Mouse (Mus musculus) ovary, postnatal 36 days (tissue): Measurements from ENCODE around the gene Trim47.

Experiments
- DNase-seq: peaks from one replicate; pipeline ENCODE4 v3.0.0; 2022; ENCODE audit warnings: low spot score, mixed read lengths

Trim47 gene

GRCm38 (mm10) chr11:116087194-116088130 is 39.5 kb downstream of the Trim47 start:
- DNase-seq: peak; percentile 88

- peak; percentile 95 for DNase-seq
These were observed 40.5 kb downstream of the Trim47 start, which contains the start of gene Wbp2 for GRCm38 (mm10) chr11:116086258-116087193. TSS of gene Wbp2 (minus strand) at chr11:116086995.

- DNase-seq: no peak
These were observed 42.8 kb downstream of the Trim47 start for GRCm38 (mm10) chr11:116084166-116084565.

GRCm38 (mm10) chr11:116083096-116083672 is 43.8 kb downstream of the Trim47 start:
- no peak for DNase-seq

GRCm38 (mm10) chr11:116081081-116081480 is 45.9 kb downstream of the Trim47 start:
- DNase-seq: peak; percentile 55

- DNase-seq: no peak
These were observed 47.5 kb downstream of the Trim47 start for GRCm38 (mm10) chr11:116079511-116079910.

- DNase-seq: no peak
These were observed 48.2 kb downstream of the Trim47 start for GRCm38 (mm10) chr11:116078676-116079320.

GRCm38 (mm10) chr11:116078221-116078620 is 48.8 kb downstream of the Trim47 start:
- no peak for DNase-seq

- DNase-seq: no peak
These were observed 49.4 kb downstream of the Trim47 start, which contains the start of gene Unc13d for GRCm38 (mm10) chr11:116077446-116078204. TSS of gene Unc13d (minus strand) at chr11:116077961.

GRCm38 (mm10) chr11:116076836-116077235 is 50.2 kb downstream of the Trim47 start:
- no peak for DNase-seq

- no peak for DNase-seq
These were observed 50.8 kb downstream of the Trim47 start for GRCm38 (mm10) chr11:116076266-116076540.

- DNase-seq: peak; percentile 63
These were observed 51.3 kb downstream of the Trim47 start for GRCm38 (mm10) chr11:116075539-116076265.

GRCm38 (mm10) chr11:116074436-116074991 is 52.5 kb downstream of the Trim47 start:
- no peak for DNase-seq

- DNase-seq: no peak
These were observed 54.4 kb downstream of the Trim47 start for GRCm38 (mm10) chr11:116072608-116073007.

- no peak for DNase-seq
These were observed 55.5 kb downstream of the Trim47 start for GRCm38 (mm10) chr11:116071510-116071909.

- DNase-seq: no peak
These were observed 61.7 kb downstream of the Trim47 start for GRCm38 (mm10) chr11:116065345-116065744.

GRCm38 (mm10) chr11:116064187-116064867 is 62.7 kb downstream of the Trim47 start:
- no peak for DNase-seq

GRCm38 (mm10) chr11:116063562-116063961 is 63.4 kb downstream of the Trim47 start:
- no peak for DNase-seq

GRCm38 (mm10) chr11:116062521-116062920 is 64.5 kb downstream of the Trim47 start:
- no peak for DNase-seq
